Mouse (Mus musculus) c-Kit-positive CD71-positive TER-119-negative erythroid progenitor cells, embryonic 14.5 days (primary cell): ENCODE measurements around the gene Eef1akmt4.
A peak's percentile ranks its signal among the peaks of the same experiment; 100 is the strongest.

Experiments
- DNase-seq: peaks from one replicate; pipeline ENCODE4 v3.0.0-alpha.2; 2013; ENCODE audit warnings: low read depth

Gene Eef1akmt4

DNA sequence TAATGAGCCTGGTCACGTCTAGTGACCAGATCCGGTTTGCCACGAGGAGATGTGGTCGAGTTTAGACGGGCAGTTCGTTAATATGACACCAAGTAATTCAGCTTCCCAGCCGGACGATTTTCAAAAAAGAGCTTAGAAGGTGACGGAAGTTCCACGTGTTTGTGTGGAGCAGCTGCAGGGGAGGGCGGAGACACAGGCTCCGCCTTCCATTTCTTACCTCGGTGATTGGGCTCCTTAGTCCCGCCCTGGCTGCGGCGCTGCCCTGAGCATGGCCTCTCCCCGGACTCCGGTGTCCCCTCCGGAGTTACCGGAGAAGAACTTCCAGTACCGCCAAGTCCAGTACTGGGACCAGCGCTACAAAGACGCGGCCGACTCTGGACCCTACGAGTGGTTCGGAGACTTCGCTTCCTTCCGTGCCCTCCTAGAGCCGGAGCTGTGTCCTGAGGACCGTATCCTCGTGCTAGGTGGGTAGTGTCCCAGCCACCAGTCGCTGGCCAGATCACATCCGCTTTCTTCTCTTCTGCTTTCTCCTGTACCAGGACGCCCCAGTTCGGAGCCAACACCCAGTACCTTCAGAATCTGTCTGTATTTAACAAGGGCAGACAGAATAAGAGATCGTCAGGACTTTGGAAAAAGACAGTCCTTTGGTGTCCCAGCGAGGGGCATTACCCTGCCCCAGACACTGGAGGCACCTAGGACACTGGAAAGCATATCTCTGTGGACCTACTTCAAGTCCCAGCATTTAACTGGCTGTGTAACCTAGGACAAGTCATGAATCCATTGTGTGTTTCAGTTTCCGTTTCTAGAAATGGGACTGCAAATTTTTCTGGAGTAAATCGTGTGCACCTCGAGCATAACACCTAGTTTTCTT lies at the start of gene Eef1akmt4, which contains the start of the genes Gm49333 and Alg3:
Gene Eef1akmt4 (plus strand): TSS at position 237 of the 871 bp plus-strand sequence.
Gene Gm49333 (plus strand): TSS at position 254 of the 871 bp plus-strand sequence.
Gene Alg3 (minus strand): TSS at position 379 of the 871 bp plus-strand sequence.
- peak; percentile 94 for DNase-seq

DNA sequence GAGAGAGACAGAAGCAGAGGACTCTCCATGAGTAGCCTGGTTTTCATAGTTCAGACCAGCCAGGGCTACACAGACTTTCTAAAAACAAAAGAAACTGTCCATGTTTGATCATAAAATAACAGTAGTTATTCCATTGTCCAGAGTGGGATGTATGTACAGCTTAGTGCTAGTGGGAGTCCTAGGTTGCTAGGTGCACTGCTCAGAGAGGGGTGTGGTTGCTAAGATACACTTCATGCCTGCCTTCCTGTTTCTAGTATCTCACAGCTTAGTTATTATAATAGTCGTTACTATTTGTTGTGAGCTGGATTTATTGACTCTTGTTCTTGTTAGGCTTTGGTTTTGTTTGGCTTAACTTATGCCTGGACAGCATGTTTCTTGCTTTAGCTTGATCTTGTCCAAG lies 46.3 kb upstream of the Eef1akmt4 start:
- no peak for DNase-seq

DNA sequence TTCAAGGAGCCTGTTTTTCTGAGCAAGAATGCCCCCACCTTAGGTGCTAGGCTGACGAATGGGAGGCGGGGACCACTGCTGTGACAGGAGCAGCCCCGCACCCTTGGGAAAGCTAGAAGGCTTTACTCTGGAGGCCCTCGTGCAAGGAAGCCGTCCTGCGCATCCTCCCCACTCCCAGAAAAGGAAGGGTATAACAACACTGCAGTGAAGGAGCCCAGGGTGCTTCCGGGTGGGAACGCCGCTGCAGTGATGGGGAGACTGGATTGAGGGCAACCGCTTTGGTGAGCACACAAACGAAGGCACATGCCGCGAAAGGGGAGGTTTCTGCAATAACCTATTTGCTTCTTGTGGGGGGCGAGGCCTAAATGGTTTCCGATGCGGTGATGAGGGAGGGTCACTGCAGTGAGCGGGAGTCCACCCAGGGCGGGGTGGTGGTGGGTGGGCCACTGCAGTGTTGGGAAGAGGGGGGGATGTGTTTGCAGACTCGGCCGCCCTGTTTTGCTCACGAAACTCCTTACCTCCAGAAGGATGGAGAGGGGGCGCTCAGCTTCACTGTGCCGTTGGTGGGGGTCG lies 21.9 kb upstream of the Eef1akmt4 start, which contains the start of gene Vwa5b2:
Gene Vwa5b2 (plus strand): TSS at position 106 of the 573 bp plus-strand sequence.
- DNase-seq, result no peak

DNA sequence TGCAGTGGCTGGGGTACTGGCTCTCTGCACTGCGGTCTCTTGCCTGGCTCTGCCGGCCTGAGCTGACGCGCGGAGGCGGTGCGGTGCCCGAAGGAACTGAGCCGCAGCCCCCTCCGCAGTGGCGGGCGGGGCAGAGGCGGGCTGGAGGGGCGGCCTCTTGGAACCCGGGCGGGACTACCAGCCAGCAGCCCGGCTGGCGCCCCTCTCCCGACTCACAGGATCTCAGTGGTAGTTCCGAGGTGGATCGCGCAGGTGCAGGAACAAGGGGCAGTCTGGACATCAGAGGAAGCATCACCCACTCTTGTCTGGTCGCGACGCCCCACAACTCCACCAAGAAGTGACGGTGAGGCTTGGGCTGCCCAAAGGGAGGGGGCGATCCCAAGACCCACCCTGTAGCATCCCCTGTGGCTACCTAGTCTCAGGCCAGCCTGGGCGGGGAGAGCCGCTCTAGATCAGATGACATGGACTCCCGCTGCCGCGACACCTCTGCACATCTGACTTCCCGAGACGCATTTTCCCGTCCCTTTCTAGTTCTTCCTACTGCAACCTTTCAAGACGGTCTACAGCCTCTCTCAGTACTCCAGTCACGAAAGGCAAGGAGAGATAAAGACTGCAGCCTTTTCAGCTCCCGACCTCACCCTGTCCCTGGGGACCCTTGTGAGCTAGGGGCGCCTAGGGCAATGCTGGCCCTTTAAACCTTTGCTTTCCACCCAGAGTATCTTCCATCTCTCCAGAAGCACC lies 21.3 kb upstream of the Eef1akmt4 start:
- DNase-seq, result no peak

DNA sequence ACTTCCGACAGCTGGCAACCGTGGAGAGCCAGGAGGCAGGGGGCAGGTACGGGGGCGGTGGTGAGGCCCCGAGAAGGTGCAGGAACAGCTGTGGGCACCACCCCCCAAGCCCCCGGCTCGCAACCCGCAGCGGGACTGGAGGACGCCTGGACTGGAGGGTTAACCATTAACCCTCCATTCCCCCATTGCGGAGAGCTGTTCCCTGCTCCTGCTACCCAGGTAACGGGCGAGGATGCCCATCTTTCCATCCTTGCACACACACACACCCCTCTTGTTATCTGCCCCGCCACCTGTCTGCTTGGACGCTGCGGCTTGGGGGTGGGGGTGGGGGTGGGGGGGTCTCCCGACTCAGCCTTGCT lies 20.7 kb upstream of the Eef1akmt4 start:
- DNase-seq, result no peak

DNA sequence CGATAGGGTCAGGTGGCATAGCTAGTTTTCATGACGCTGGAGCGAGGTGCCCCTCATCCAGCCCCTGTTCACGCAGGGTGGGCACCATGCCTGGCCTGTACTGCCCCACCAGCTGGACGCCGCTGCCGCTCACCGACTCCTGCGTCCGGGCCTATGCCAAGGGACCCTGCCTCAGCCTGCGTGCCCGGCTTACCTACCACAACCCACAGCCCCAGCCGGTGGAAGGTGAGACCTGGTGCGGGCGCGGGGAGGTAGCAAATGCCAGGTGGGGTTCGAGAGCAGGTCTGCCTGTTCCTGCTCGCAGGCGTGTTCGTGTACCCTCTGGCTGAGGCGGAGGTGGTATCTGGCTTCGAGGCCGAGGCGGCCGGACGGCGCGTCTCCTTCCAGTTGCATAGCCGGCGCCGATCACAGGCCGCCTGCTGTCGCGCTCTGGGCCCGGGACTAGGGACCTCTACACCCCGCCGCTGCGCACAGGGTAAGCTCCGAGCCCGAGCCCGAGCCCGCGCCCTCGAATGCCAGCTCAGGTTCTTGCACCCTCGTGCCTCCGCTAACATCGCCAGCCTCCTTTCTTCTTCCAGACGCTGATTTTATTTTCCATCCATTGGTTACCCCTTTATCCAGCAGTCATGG lies 20.2 kb upstream of the Eef1akmt4 start:
- no peak for DNase-seq

DNA sequence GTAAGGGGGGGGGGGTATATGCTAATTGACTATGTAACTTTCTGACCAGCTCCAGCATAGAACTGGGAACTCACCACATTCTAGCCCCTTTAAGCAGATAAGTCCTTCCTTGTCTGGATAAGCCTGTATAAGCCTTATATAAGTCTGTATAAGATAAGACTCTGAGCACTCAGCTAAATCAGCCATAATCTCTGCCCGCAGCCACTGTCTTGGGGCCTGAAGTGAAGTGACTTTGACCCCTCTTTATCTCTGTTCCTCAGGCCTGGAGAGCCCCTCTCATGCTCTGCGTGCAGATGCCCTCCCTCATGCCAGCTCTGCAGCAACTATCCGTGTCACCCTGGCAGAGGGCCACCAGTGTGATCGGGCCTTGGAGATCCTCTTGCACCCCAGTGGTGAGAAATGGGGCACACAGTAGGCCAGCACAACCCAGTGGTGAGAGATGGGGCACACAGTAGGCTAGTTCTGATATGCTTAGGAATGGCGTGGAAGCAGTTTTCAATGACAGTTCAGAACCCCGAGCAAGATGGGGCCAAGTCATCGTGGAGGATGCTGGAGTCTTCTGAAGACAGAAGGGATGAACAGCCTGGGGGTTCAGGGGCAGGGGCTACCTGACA lies 16.2 kb upstream of the Eef1akmt4 start:
- DNase-seq, result peak; percentile 65

DNA sequence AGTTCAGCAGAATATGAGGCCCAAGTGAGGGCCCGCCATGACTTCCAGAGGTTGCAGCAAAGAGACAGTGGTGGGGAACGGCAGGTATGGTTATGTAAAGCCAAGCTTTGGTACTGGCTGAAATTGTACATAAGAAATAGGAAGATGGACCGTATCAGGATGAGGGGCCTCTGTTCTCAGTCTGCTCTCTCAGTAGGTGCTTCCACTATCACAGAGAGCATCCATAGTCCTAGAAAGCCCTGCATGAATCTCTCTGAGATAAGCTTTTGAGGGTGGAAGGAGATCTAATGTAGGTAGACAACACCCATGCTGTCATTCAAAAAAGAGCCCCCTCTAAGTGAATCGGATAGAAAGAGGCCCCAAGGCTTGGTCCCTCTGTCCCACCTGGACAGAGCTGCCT lies 15.7 kb upstream of the Eef1akmt4 start:
- DNase-seq, result no peak

DNA sequence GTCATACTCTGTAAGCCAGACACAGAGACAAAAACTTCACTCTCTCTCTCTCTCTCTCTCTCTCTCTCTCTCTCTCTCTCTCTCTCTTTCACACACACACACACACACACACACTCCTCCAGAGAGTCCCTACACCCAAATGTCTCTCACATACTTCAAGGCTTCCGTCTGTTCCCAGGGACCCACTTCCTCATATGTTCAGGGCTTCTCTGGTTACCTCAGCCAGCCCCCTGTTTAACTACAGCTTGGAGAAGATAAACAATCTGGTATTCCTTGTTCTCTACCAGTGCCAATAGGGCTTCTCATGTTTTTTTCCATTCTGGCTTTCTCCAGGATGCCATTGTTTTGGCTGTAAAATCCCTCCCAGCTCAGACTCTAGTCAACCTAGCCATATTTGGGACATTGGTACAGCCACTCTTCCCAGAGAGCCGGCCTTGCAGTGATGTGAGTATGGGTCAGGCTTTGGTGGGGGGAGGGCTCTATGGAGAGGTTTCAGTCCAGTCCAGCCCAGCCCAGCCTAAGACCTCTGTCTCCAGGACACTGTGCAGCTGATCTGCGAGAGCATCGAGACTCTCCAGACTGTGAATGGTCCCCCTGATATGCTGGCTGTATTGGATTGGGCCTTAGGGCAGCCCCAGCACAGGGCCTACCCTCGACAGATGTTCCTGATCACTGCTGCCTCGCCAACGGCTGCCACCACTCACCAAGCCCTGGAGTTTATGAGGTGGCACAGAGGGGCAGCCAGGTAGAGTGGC lies 14.5 kb upstream of the Eef1akmt4 start:
- DNase-seq, result no peak

DNA sequence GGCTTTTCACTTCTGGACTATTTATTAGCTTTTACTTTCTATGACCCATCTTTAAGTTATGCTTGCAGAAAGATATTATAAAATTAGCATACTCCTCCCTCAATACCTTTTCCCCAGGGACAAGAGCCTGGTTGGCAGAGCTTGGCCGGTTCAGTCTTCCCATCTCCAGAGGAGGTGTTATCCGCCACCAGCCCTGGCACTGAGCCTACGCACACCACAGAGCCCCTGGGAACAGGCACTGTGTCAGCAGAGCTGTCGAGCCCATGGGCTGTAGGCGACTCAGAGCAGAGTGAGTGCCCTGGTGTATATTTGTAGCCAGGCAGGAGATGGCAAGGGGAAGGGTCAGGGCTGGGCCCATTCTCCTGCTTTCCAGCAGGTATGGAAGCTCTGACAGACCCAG lies 10.9 kb upstream of the Eef1akmt4 start:
- no peak for DNase-seq

DNA sequence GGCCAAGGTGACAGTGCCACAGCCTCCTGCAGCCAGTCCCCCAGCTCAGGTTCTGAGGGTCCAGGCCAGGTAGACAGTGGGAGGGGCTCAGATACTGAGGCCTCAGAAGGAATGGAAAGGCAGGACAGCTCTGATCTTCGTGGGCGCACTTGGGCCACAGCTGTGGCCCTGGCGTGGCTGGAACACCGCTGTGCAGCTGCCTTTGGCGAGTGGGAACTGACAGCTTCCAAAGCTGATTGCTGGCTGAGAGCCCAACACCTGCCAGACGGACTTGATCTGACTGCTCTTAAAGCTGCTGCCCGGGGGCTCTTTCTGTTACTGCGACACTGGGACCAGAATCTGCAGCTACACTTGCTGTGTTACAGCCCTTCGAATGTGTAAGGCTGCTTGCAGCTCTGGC lies 6.7 kb upstream of the Eef1akmt4 start:
- no peak for DNase-seq

DNA sequence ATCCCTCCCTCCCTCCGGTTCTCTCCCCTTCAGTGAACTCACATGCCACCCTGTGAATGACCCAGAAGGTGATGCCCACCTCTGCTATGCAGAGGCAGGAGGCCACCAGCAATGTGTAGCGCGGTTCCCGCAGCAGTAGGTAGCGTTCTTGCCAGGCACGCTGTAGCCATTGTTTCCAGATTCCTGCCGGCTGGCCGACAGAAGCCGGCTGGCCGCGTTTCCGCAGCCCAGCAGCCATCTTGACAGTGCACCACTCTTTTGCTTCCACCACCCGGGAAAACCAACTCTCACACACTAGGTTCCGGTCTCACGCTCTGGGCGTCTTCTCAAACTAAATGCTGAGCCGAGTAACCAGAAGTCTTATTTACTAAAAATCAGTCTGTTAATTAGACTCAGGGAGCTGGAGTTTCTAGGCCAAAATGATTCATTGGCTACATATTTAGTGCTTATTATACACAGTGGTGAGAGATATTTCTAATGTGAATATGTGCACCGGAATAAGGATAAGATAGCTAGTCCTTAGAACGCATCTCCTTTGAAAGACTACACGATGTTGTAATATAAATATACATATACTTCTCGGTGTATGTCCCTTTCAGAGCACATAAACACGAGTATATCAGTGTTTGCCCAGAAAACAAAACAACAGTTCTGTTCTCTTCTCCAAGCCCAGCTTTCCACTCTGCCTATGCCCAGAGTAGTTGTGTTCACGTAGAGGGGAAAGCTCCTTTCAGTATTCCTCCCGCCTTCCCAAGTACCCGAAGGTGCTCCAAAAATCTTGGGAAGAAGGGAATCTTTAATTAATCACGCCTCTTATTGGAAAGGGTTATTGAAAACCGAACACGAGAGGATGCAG lies 664 bp upstream of the Eef1akmt4 start:
- DNase-seq, result peak; percentile 83

DNA sequence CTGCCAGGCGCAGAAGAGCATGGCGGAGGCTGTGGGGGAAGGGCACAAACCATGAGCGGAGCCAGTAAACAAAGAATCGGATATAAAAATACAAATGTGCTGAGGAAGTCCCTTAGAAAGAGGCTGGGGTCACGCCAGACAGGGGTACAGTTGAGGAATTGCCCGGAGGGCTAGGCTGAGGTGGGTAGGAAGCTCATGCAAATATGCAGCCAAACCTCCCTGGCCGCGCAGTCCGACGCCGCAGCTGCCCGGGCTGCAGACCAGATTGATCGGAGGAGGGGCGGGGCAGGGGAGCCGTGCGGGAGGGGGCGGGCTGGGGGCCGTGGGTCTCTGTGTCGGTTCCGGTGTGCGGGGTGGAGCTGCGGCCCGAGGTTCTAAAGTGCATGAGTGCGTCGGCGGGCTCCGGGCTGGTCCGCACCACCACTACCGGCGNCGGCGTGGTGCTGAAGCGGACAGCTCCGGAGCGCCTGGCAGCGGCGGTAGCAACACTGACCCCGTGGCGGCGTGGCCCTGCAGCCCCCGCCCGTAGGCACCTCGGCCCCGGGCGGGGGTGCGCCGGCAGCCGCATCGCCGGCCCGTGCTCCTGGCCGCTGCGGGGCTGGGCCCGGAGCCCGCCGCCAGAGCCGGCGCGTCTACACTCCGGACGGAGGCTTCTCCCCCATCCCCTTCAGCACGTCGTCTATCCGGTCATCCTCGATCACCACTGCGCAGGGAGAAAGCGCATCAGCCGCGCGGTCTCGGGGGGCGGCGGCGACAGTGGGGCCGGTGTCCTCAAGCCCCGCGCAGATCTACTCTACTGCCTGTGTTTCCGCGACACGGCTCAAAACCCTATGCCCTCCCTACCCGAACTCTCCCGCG lies 8.4 kb downstream of the Eef1akmt4 start:
- no peak for DNase-seq

DNA sequence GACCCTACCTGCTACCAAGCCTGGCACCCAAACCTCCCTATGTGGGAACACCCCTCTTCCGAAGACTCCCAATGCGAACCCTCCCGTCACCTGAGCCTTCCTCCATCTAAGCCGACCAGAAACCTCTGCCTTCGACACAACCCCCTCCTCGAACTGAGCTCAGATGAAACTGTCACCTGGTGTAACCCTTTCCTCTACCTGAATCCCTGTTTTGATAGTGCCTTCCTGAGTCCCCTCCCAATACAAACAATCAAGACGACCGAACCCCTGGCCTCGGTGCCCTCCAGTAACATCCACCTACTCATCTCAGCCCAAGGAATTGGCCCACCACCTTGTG lies 9.0 kb downstream of the Eef1akmt4 start:
- DNase-seq, result no peak

DNA sequence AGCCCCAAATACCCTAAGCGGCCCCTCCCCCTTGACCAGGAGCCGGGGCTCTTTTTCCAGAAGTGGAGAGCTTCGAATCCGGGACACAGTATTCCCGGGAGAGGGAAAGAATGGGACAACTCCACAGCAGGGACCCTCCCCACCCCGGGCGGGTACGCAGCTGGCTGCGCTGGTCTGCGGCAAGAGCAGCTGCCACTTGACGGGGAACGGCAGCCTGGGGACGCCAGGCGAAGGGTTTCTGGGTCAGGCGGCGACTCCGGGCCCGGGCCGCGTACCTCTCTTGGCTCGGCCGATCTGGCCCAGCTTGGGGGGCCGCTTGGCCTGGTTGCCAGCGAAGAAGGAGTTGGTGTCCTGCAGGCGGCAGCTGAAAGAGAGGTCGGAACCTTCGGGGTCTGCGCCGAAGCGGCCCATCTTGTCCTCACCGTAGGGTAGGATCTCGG lies 9.4 kb downstream of the Eef1akmt4 start:
- no peak for DNase-seq

DNA sequence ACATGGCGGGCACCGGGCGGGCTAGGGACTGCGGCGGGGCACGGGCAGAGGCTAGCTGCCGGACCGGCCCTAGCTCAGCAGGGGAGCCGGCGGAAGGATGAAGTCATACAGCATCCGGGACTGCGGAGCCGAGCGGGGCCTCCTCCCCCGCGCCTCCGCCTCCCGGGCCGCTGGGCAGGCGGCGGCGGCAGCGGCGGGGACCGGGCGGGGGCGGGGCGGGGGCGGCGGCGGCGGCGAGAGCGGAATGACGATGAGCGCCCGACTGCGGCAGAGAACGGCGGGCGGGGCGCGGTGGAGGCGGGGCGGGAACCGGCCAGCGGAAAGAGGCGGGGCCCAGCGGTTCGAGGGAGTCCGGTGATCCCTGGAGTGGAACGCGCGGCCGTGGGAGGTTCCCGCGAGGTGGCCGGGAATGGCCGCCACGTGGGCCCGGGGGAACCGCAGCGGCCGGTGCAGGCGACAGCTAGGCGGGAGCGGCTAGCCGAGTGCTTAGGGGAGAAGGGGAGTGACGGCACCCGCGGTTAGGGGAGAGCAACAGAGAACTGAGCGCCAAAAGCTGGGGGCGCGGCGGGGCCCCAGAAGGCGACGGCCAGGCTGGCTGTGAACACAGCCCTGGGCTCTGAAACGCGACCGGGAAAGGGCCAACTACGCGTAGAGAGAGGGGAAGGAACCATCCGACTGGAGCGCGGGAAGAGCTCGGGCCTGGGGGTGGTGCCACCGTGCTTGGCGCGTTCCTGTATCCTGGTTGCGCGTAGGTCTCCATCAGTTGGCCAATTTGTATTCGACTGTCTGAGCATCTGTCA lies 10.0 kb downstream of the Eef1akmt4 start, which contains the start of gene Camk2n2:
Gene Camk2n2 (minus strand): TSS at position 97 of the 800 bp plus-strand sequence.
- DNase-seq, result no peak

DNA sequence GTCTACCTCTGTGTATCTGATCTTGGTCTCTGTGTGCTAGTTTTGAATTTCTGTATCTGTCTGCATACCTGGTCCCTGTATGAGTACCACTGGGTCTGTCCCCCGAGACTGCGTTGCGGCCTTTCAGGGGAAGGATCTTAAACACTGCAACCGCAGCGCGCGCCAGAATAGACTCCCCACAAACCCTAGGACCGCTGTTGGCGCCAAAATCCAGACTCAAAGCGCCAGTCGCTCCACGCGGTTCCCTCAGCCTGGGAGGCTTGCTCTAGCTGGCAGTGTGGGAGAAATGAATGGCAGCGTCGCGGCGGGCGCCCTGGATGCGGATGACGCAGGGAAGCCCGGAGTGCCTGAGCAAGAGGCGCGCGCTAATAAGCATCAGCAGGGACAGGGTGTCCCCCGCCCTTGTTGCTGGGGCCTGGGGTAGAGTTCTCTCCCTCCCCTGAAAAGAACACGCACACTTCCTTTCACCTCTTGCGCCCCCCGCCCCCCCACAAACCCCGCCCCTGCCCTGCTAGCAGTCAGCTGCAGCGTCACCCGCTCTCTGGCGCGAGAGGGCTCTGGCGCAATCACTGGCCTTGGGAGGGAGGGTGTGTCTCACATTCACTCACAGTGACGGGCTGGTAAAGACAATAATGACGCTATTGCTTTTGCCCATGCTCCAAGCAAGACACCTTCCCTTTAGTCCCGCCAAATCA lies 10.7 kb downstream of the Eef1akmt4 start:
- no peak for DNase-seq

DNA sequence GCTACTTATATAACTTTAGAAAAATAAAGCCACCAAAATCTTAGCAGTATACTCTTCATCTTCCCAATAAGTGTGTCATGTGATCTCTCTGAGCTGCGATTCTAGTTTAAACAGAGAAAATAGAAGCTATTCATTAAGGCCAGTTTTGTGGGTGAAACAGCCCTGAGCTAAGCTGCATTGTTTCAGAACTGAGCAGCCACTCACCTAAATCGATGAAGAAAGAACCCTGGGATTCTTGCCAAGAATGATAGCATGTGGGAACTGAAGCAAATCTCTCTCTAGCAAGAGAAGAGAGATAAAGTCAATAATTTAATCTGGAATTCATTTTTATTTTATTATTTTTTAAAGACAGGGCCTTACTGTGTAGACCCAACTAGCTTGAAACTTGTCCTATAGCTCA lies 11.8 kb downstream of the Eef1akmt4 start:
- DNase-seq, result no peak
